Mouse (Mus musculus) cerebellum, postnatal 36 days (tissue): Measurements from ENCODE around the gene Pglyrp3.
A peak's percentile ranks its signal among the peaks of the same experiment; 100 is the strongest.
"Not testable (repeated sequence)": the region's sequence is repeated elsewhere in the genome, so short reads cannot be mapped to it uniquely, and the experiment has no call there.

Experiments
- DNase-seq, 2 experiments: peaks; one replicate each; pipeline ENCODE4 v3.0.0; 2021 to 2022; ENCODE audit warnings: mixed read lengths in 2 of 2

The Pglyrp3 gene

GRCm38 (mm10) chr3:92014283-92014682 lies at the start of gene Pglyrp3:
Pglyrp3 (plus strand) TSS chr3:92014583.
- DNase-seq, result no peak

DNA sequence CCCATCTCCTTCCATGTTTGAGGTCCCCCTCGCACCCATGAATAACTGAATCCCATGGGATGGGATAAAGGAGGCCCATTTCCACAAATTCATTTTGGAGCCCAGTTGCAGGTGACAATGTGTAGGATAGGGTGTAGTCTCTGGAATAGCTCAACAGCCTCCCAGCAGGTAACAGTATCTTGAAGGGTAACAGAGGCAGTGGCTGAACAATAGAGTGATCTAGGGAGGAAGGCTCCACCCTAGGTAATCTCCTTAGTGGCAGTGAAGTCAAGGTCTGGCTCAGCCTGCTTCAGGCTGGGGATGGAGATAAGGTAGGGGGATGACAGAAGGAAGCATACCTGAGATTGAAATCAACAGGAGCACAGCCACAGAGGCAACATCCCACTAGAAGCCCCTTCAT lies 3.4 kb upstream of the Pglyrp3 start:
- no peak for DNase-seq

DNA sequence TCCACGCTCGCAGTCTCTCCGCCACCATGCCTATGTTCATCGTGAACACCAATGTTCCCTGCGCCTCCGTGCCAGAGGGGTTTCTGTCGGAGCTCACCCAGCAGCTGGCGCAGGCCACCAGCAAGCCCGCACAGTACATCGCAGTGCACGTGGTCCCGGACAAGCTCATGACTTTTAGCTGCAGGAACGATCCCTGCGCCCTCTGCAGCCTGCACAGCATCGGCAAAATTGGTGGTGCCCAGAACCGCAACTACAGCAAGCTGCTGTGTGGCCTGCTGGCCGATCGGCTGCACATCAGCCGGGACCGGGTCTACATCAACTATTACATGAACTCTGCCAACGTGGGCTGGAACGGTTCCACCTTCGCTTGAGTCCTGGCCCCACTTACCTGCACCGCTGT lies 10.2 kb downstream of the Pglyrp3 start:
- not testable (repeated sequence) for DNase-seq

DNA sequence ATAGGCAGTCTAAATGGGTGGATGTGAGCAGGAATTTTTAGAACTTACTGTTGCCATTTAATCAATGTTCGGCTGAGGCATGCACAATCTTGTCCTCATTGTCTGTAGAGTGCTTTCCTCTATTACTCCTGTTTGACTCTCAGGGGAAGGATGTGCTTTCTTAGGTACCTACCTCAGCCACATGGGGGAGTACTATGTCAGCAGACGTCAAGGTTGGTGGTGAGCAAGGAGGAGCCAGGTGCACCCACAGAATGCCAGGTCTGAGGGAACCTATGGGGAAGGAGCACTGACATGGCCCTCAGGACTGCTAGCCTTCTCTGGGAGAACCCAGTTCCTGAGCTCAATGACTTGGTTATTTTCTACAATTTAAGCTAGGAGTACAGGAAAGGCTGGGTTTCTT lies 18.8 kb downstream of the Pglyrp3 start:
- DNase-seq, result no peak

DNA sequence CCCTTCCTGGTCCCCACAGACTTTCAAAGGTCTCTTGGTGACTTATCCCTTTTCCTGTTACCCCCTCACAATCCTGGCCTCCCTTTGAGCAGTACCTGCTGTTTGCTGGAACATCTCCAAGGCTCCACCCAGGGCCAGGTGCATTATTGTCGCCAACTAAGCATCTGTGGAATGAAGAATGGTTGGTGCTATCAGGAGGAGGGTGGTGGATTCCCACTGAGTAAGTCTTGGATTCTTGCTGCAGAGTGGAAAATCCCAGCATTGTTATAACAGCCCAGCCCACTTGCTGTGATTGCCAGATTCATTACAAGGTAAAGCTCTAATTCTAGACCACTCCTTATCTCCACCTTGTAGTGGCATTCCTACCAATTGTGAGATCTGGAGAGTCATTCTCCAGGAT lies 19.5 kb downstream of the Pglyrp3 start:
- no peak for DNase-seq

GRCm38 (mm10) chr3:92050382-92051054 lies 36.1 kb downstream of the Pglyrp3 start:
- peak in 1 of 2 experiments; percentile 2 for DNase-seq

DNA sequence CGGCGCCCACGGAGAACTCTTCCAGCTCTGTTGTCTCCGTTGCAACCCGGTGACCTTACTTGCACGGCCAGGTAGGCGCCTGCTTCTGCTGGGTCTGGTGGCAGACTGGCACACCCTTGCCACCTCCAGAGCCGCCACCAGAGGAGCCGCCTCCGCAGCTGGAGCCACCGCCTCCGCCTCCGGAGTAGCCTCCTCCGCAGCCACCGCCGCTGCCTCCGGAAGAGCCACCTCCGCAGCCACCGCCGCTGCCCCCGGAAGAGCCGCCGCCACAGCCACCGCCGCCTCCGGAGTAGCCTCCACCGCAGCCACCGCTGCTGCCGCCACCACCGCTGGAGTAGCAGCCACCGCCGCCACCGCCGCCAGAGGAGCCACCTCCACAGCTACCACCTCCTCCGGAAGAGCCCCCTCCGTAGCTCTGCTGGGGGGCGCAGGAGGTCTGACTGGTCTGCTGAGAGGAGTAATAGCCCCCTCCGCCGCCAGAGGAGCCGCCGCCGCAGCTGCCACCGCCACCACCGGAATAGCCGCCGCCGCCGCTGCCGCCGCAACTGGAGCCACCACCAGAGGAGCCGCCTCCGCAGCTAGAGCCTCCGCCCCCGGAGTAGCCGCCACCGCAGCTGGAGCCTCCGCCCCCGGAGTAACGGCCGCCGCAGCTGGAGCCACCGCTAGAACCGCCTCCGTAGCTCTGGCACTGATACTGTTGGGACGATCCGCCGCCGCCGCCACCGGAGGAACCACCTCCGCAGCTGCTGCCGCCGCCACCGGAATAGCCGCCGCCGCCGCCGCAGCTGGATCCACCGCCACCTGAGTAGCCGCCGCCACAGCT lies 66.3 kb downstream of the Pglyrp3 start:
- DNase-seq, result peak; percentile 4 to 5
